ENCODE assay signal across 23 mouse cellular contexts in genomic region chr13:41550246-41550900, GRCm38 (mm10). TPM values are rescaled to one million over a fixed set of nuclear protein-coding genes. Genes with fewer than 3 reads are reported as not detected.
DNase-seq lines count a peak whose midpoint lies in the region; ATAC-seq and TF ChIP-seq lines count a peak whose summit lies in the region.
"Had no signal": no experiment of that assay in that cellular context is flagged by ENCODE, and none has a peak within 500 bp of the region (broad histone marks: within the 10 kb centered on the region; RNA-seq: fewer than 3 reads in every experiment).

No protein-coding gene starts in this region.

- H3K79me2 ChIP-seq in liver, adult 2 months (ENCODE audit: control insufficient read depth, insufficient read depth, low read length) = no peaks in the 10 kb centered on the region

- no peak for TF ChIP-seq POLR2A in liver, adult 2 months (IDR thresholded peaks at IDR 0.05; ENCODE audit: extremely low read depth, insufficient read depth, low read length)
- TF ChIP-seq POLR2A in lung, adult 2 months (IDR thresholded peaks at IDR 0.05; ENCODE audit: borderline replicate concordance, extremely low read depth, low read depth, low read length) = no peak

- TF ChIP-seq CTCF in liver, adult 2 months (IDR thresholded peaks at IDR 0.05; ENCODE audit: low read depth, low read length) = no peak
- TF ChIP-seq CTCF in lung, adult 2 months (IDR thresholded peaks at IDR 0.05; ENCODE audit: insufficient read depth, low read length) = no peak

- ATAC-seq in lung, embryonic 15.5 days (ENCODE audit: borderline replicate concordance, extremely low read depth, low FRiP score, low TSS enrichment) = no peak
- ATAC-seq in intestine, embryonic 16.5 days = peak; percentile 55; the same call in 1 of the 2 replicates
- ATAC-seq in forebrain, embryonic 16.5 days = no peak
- no peak for ATAC-seq in forebrain, embryonic 15.5 days (replicated peaks)
- ATAC-seq: activated CD4-positive, CD25-positive, alpha-beta regulatory T cell, adult 4 months; Patski had no signal

- no peak overlapping the region for H3K4me3 ChIP-seq in liver, adult 2 months (ENCODE audit: insufficient read depth, low read depth, low read length)
- no peak overlapping the region for H3K4me3 ChIP-seq in lung, embryonic 15.5 days
- no peak overlapping the region for H3K4me3 ChIP-seq in lung, adult 2 months (replicated peaks; ENCODE audit: extremely low read depth, low read depth, low read length)
- H3K4me3 ChIP-seq in intestine, embryonic 16.5 days (ENCODE audit: low read length) = no peak overlapping the region
- H3K4me3 ChIP-seq in forebrain, embryonic 16.5 days (replicated peaks; ENCODE audit: low read length) = no peak overlapping the region
- H3K4me3 ChIP-seq in forebrain, embryonic 15.5 days = no peak overlapping the region
- H3K4me3 ChIP-seq: embryonic facial prominence, embryonic 13.5 days; forebrain, embryonic 12.5 days; gastrocnemius, adult 2 months; heart, embryonic 15.5 days; hindbrain, embryonic 10.5 days had no signal

- peak; percentile 19 for DNase-seq in liver, adult 2 months (ENCODE audit: extremely low read depth, low read depth, low spot score)
- no peak for DNase-seq in liver
- no peak for DNase-seq in lung, adult 2 months
- DNase-seq in lung, postnatal 10 days = peak; percentile 58
- DNase-seq: adrenal gland, postnatal 25 days; cerebellum, adult 18-20 months; cerebellum, adult 9-11 months; cerebellum, postnatal 36 days; gastrocnemius, adult 2 months; gastrocnemius, postnatal 25 days had no signal

- WGBS in liver, adult 2 months = 37% methylated on average over 8 of the region's 8 CpGs
- WGBS in lung, embryonic 15.5 days = 32% methylated on average over 8 of the region's 8 CpGs
- WGBS in lung, adult 2 months = 48% methylated on average over 8 of the region's 8 CpGs
- 52% methylated on average over 8 of the region's 8 CpGs for WGBS in intestine, embryonic 16.5 days
- whole genome bisulfite sequencing in forebrain, embryonic 16.5 days = 79% methylated on average over 8 of the region's 8 CpGs
- 78% methylated on average over 8 of the region's 8 CpGs for WGBS in forebrain, embryonic 15.5 days

- no peak overlapping the region for H3K27ac ChIP-seq in liver, adult 2 months (replicated peaks; ENCODE audit: insufficient read depth, low read depth, low read length)
- H3K27ac ChIP-seq in lung, embryonic 15.5 days = peak overlapping the region; percentile 80
- no peak overlapping the region for H3K27ac ChIP-seq in intestine, embryonic 16.5 days (ENCODE audit: low read length)
- no peak overlapping the region for H3K27ac ChIP-seq in forebrain, embryonic 16.5 days (ENCODE audit: low read length)
- H3K27ac ChIP-seq in forebrain, embryonic 15.5 days (replicated peaks) = no peak overlapping the region
- H3K27ac ChIP-seq: embryonic facial prominence, embryonic 13.5 days; forebrain, embryonic 12.5 days; heart, embryonic 15.5 days; hindbrain, embryonic 10.5 days; hindbrain, embryonic 14.5 days had no signal

- no peaks in the 10 kb centered on the region for H3K36me3 ChIP-seq in liver, adult 2 months (ENCODE audit: control insufficient read depth, insufficient read depth, low read length)
- no peaks in the 10 kb centered on the region for H3K36me3 ChIP-seq in lung, embryonic 15.5 days
- H3K36me3 ChIP-seq in intestine, embryonic 16.5 days (ENCODE audit: control insufficient read depth, insufficient read depth, low read length) = no peaks in the 10 kb centered on the region
- H3K36me3 ChIP-seq in forebrain, embryonic 16.5 days (ENCODE audit: control insufficient read depth, insufficient read depth) = no peaks in the 10 kb centered on the region
- no peaks in the 10 kb centered on the region for H3K36me3 ChIP-seq in forebrain, embryonic 15.5 days
- H3K36me3 ChIP-seq: embryonic facial prominence, embryonic 13.5 days; forebrain, embryonic 12.5 days; heart, embryonic 15.5 days; hindbrain, embryonic 10.5 days had no signal

- no peaks in the 10 kb centered on the region for H3K9me3 ChIP-seq in lung, embryonic 15.5 days
- no peaks in the 10 kb centered on the region for H3K9me3 ChIP-seq in intestine, embryonic 16.5 days (ENCODE audit: control insufficient read depth, low read length)
- H3K9me3 ChIP-seq in forebrain, embryonic 16.5 days (ENCODE audit: control insufficient read depth, low read length) = no peaks in the 10 kb centered on the region
- no peaks in the 10 kb centered on the region for H3K9me3 ChIP-seq in forebrain, embryonic 15.5 days
- H3K9me3 ChIP-seq: embryonic facial prominence, embryonic 13.5 days; forebrain, embryonic 12.5 days; heart, embryonic 15.5 days; hindbrain, embryonic 10.5 days had no signal

- no peak overlapping the region for H3K9ac ChIP-seq in liver, adult 2 months (ENCODE audit: low read depth, low read length)
- no peak overlapping the region for H3K9ac ChIP-seq in lung, embryonic 15.5 days
- H3K9ac ChIP-seq in intestine, embryonic 16.5 days (ENCODE audit: low read depth, low read length) = no peak overlapping the region
- no peak overlapping the region for H3K9ac ChIP-seq in forebrain, embryonic 16.5 days (replicated peaks; ENCODE audit: low read depth, low read length)
- no peak overlapping the region for H3K9ac ChIP-seq in forebrain, embryonic 15.5 days (replicated peaks)
- H3K9ac ChIP-seq: embryonic facial prominence, embryonic 13.5 days; forebrain, embryonic 12.5 days; heart, embryonic 15.5 days; hindbrain, embryonic 14.5 days had no signal

- no peak overlapping the region for H3K4me2 ChIP-seq in lung, embryonic 15.5 days
- no peak overlapping the region for H3K4me2 ChIP-seq in intestine, embryonic 16.5 days (ENCODE audit: low read depth, low read length)
- H3K4me2 ChIP-seq in forebrain, embryonic 16.5 days (ENCODE audit: low read length) = no peak overlapping the region
- H3K4me2 ChIP-seq in forebrain, embryonic 15.5 days (replicated peaks) = no peak overlapping the region
- H3K4me2 ChIP-seq: embryonic facial prominence, embryonic 13.5 days; forebrain, embryonic 12.5 days; heart, embryonic 11.5 days; heart, embryonic 15.5 days; hindbrain, embryonic 14.5 days had no signal

- no peaks in the 10 kb centered on the region for H3K27me3 ChIP-seq in liver, adult 2 months (ENCODE audit: control insufficient read depth, insufficient read depth, low read length)
- H3K27me3 ChIP-seq in lung, embryonic 15.5 days = no peaks in the 10 kb centered on the region
- H3K27me3 ChIP-seq in intestine, embryonic 16.5 days (replicated peaks; ENCODE audit: control insufficient read depth, insufficient read depth, low read length) = no peaks in the 10 kb centered on the region
- no peaks in the 10 kb centered on the region for H3K27me3 ChIP-seq in forebrain, embryonic 16.5 days (replicated peaks; ENCODE audit: control insufficient read depth, insufficient read depth, low read length)
- no peaks in the 10 kb centered on the region for H3K27me3 ChIP-seq in forebrain, embryonic 15.5 days
- H3K27me3 ChIP-seq: CH12.LX; embryonic facial prominence, embryonic 13.5 days; forebrain, embryonic 12.5 days; heart, embryonic 15.5 days; Patski had no signal

- H3K4me1 ChIP-seq in liver, adult 2 months (ENCODE audit: control insufficient read depth, insufficient read depth, low read length) = no peaks in the 10 kb centered on the region
- peaks cover 44% of the 10 kb centered on the region for H3K4me1 ChIP-seq in lung, embryonic 15.5 days
- H3K4me1 ChIP-seq in lung, adult 2 months (ENCODE audit: control insufficient read depth, insufficient read depth, low read length) = peaks cover 9% of the 10 kb centered on the region
- peaks cover 4% of the 10 kb centered on the region; the same call in 1 of the 2 replicates for H3K4me1 ChIP-seq in intestine, embryonic 16.5 days (ENCODE audit: control insufficient read depth, insufficient read depth, low read length)
- H3K4me1 ChIP-seq in forebrain, embryonic 16.5 days (replicated peaks; ENCODE audit: control insufficient read depth, insufficient read depth, low read length) = no peaks in the 10 kb centered on the region
- no peaks in the 10 kb centered on the region for H3K4me1 ChIP-seq in forebrain, embryonic 15.5 days
- H3K4me1 ChIP-seq: embryonic facial prominence, embryonic 13.5 days; forebrain, embryonic 12.5 days; heart, embryonic 15.5 days; hindbrain, embryonic 10.5 days had no signal

RNA-seq across cellular contexts. Expression of gene Tmem170b, which starts 55.3 kb away (rescaled TPM):
- 9.5 and 11.4 TPM in 2 replicates for total RNA-seq in liver, adult 2 months (2014; rRNA removed)
- polyA plus RNA-seq in liver, adult 2 months (2012; rRNA removed) = 4.4 and 5.6 TPM in 2 replicates
- 10.0 and 11.2 TPM in 2 replicates for polyA plus RNA-seq in lung, embryonic 15.5 days (2015; fragmentation: Nextera tagmentation; extraction: Ambion mirVana)
- polyA plus RNA-seq in lung, adult 2 months (2012; rRNA removed) = 5.4 and 6.6 TPM in 2 replicates
- 10.4 and 10.9 TPM in 2 replicates for polyA plus RNA-seq in intestine, embryonic 16.5 days (2015; fragmentation: Nextera tagmentation; extraction: Ambion mirVana)
- 50.8 and 53.1 TPM in 2 replicates for polyA plus RNA-seq in forebrain, embryonic 16.5 days (2015; fragmentation: Nextera tagmentation; extraction: Ambion mirVana)
- 43.4 and 46.0 TPM in 2 replicates for polyA plus RNA-seq in forebrain, embryonic 15.5 days (2015; fragmentation: Nextera tagmentation; extraction: Ambion mirVana)

Comparison
In these comparisons a context has a peak if more than half of its experiments do, and no peak if none do; other contexts are left out.
1. DNase-seq: peak in liver, adult 2 months (single experiment) and lung, postnatal 10 days (single experiment); none in liver (single experiment) and lung, adult 2 months (single experiment).